Mouse (Mus musculus) myocyte (in vitro differentiated cells): ENCODE measurements around the gene Guca2b.

Source experiments
- E2F4 ChIP-seq: IDR thresholded peaks from one replicate; pipeline ENCODE4 v1.6.1; 2011; ENCODE audit warnings: mild to moderate bottlenecking, control low read depth, moderate library complexity; ENCODE audit not compliant: insufficient read depth
- MAX ChIP-seq: IDR thresholded peaks from one replicate; pipeline ENCODE4 v1.6.1; 2011; ENCODE audit warnings: low read depth, mild to moderate bottlenecking, control low read depth
- MYOD1 ChIP-seq, 3 experiments: IDR thresholded peaks; one replicate each; pipeline ENCODE4 v1.6.1; 2011; ENCODE audit warnings: control low read depth in 2 of 3, low read depth in 2 of 3, mild to moderate bottlenecking in 2 of 3, moderate library complexity in 1 of 3; ENCODE audit not compliant: insufficient read length in 2 of 3, control insufficient read depth in 1 of 3
- MYOG ChIP-seq, 3 experiments: IDR thresholded peaks; one replicate each; pipeline ENCODE4 v1.6.1; 2011; ENCODE audit warnings: control low read depth in 2 of 3, low read depth in 2 of 3, mild to moderate bottlenecking in 2 of 3; ENCODE audit not compliant: insufficient read length in 2 of 3, control insufficient read depth in 1 of 3, insufficient read depth in 1 of 3
- POLR2A ChIP-seq: IDR thresholded peaks from one replicate; pipeline ENCODE4 v1.6.1; 2011; ENCODE audit warnings: low read depth, mild to moderate bottlenecking, control low read depth, moderate library complexity; ENCODE audit not compliant: insufficient read length
- POLR2AphosphoS2 ChIP-seq: IDR thresholded peaks from one replicate; pipeline ENCODE4 v1.6.1; 2011; ENCODE audit warnings: low read depth, control low read depth; ENCODE audit not compliant: insufficient read length
- REST ChIP-seq: IDR thresholded peaks from one replicate; pipeline ENCODE4 v1.6.1; 2011; ENCODE audit warnings: mild to moderate bottlenecking, control low read depth, moderate library complexity; ENCODE audit not compliant: insufficient read depth, insufficient read length
- TCF12 ChIP-seq: IDR thresholded peaks from one replicate; pipeline ENCODE4 v1.6.1; 2011; ENCODE audit warnings: mild to moderate bottlenecking, control low read depth; ENCODE audit not compliant: poor library complexity, insufficient read depth, severe bottlenecking
- TCF3 ChIP-seq: IDR thresholded peaks from one replicate; pipeline ENCODE4 v1.6.1; 2011; ENCODE audit warnings: low read depth, control low read depth; ENCODE audit not compliant: insufficient read length

DNA sequence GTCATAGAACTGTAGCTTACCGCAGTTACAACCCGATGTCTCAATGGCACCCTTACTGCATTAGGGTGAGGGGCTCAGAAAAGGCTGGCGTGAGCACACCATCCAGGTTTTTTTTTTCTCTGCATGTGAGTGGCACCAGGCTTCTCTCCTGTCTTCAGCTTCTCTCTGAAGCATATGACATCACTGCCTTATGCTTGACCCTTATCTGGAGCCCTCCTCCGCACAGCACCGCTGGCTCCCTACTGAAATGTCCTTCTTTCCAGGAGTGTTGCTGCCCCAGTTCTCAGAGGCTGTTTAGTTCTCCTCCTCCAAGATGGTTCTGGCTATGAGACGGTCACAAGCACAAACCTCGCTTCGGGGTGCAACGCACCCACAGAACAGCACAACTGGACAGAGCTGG is 12.4 kb upstream of the Guca2b start:
- TF ChIP-seq E2F4 (no peak), POLR2A (no peak), MAX (no peak), REST (no peak), MYOD1 (IDR thresholded peaks at IDR 0.05; ENCODE audit: control insufficient read depth in 1 of 3, insufficient read length in 2 of 3, low read depth in 2 of 3) (no peak), MYOG (IDR thresholded peaks at IDR 0.05; ENCODE audit: control insufficient read depth in 1 of 3, insufficient read depth in 1 of 3, insufficient read length in 2 of 3, low read depth in 2 of 3) (no peak), POLR2AphosphoS2 (no peak), TCF3 (no peak), TCF12 (no peak)
